Mouse (Mus musculus) stomach, embryonic 16.5 days (tissue): ENCODE results near the gene Tldc2. TPM values are rescaled to one million over a fixed set of nuclear protein-coding genes. Genes with fewer than 3 reads are reported as not detected.

Experiments used
- ATAC-seq: fragments of 200-750 bp; cut with Nextera tagmentation; 2 replicates; pipeline ENCODE4 v1.8.0; 2017; ENCODE audit warnings: moderate number of reproducible peaks, moderate TSS enrichment; ENCODE audit not compliant: insufficient read depth, low FRiP score
- H3K27ac ChIP-seq: fragments of 300-500 bp; sonication (generic); 2 replicates; pipeline ENCODE4 v1.5.1; 2014; ENCODE audit warnings: low read length
- H3K27me3 ChIP-seq: fragments of 300-500 bp; sonication (generic); 2 replicates; pipeline ENCODE4 v1.6.1; 2014; ENCODE audit warnings: low read length, control low read depth, mixed read lengths; ENCODE audit not compliant: control insufficient read depth, insufficient read depth
- H3K36me3 ChIP-seq: fragments of 300-500 bp; sonication (generic); 2 replicates; pipeline ENCODE4 v1.6.1; 2014; ENCODE audit warnings: low read length; ENCODE audit not compliant: control insufficient read depth, insufficient read depth
- H3K4me1 ChIP-seq: fragments of 300-500 bp; sonication (generic); 2 replicates; pipeline ENCODE4 v1.6.1; 2014; ENCODE audit warnings: low read length, control low read depth, mixed read lengths; ENCODE audit not compliant: control insufficient read depth, insufficient read depth
- H3K4me2 ChIP-seq: fragments of 300-500 bp; sonication (generic); 2 replicates; pipeline ENCODE4 v1.6.1; 2014; ENCODE audit warnings: low read depth, low read length, mixed read lengths
- H3K4me3 ChIP-seq: fragments of 300-500 bp; sonication (generic); replicated peaks from 2 replicates; pipeline ENCODE4 v1.5.1; 2014; ENCODE audit warnings: mild to moderate bottlenecking, low read length
- H3K9ac ChIP-seq: fragments of 300-500 bp; sonication (generic); 2 replicates; pipeline ENCODE4 v1.6.1; 2014; ENCODE audit warnings: low read length
- H3K9me3 ChIP-seq: fragments of 300-500 bp; sonication (generic); replicated peaks from 2 replicates; pipeline ENCODE4 v1.6.1; 2016; ENCODE audit warnings: low read length, control low read depth; ENCODE audit not compliant: control insufficient read depth
- WGBS: fragments of 180-500 bp; shearing (Covaris S2); extraction: QIAGEN DNeasy Blood & Tissue Kit; methylation state at CpG from one replicate; pipeline ENCODE4 v1.1.7; 2014; 5-methylcytosine and 5-hydroxymethylcytosine counted together
- polyA plus RNA-seq: library from polyadenylated mRNA; unstranded; fragments of >200 nt; fragmentation: Nextera tagmentation; extraction: Ambion mirVana; gene quantifications from 2 replicates; pipeline ENCODE4 v1.2.1, GENCODE M21; 2015

The Tldc2 gene
- polyA plus RNA-seq, 1 experiment from 2014 or later = not detected

- peaks cover 11% of the 10 kb centered on the region for H3K36me3 ChIP-seq
- no peak overlapping the region for H3K4me2 ChIP-seq
- 67% methylated on average over 12 of the region's 12 CpGs for WGBS
- H3K4me1 ChIP-seq = no peaks in the 10 kb centered on the region
- no peak for ATAC-seq
- no peaks in the 10 kb centered on the region for H3K27me3 ChIP-seq
- H3K27ac ChIP-seq = no peak overlapping the region
- no peaks in the 10 kb centered on the region for H3K9me3 ChIP-seq
- no peak overlapping the region for H3K4me3 ChIP-seq
- no peak overlapping the region for H3K9ac ChIP-seq
Measured at GRCm38 (mm10) chr2:157099532-157100318, 12.9 kb downstream of the Tldc2 start.

- Histone ChIP-seq H3K9ac (no peak overlapping the region), H3K27ac (no peak overlapping the region), H3K9me3 (no peaks in the 10 kb centered on the region), H3K36me3 (peaks cover 11% of the 10 kb centered on the region), H3K4me1 (no peaks in the 10 kb centered on the region), H3K4me2 (no peak overlapping the region), H3K4me3 (no peak overlapping the region), H3K27me3 (no peaks in the 10 kb centered on the region)
- ATAC-seq = no peak
- 82% methylated on average over 12 of the region's 12 CpGs for WGBS
Measured at GRCm38 (mm10) chr2:157100319-157100605, 13.4 kb downstream of the Tldc2 start.

GRCm38 (mm10) chr2:157101650-157102049 lies 14.8 kb downstream of the Tldc2 start:
- Histone ChIP-seq H3K9ac (no peak overlapping the region), H3K27ac (no peak overlapping the region), H3K9me3 (no peaks in the 10 kb centered on the region), H3K36me3 (peaks cover 11% of the 10 kb centered on the region; the same call in 1 of the 2 replicates), H3K4me3 (no peak overlapping the region), H3K27me3 (no peaks in the 10 kb centered on the region), H3K4me1 (no peaks in the 10 kb centered on the region), H3K4me2 (no peak overlapping the region)
- no peak for ATAC-seq
- 95% methylated on average over 9 of the region's 9 CpGs for WGBS

- H3K9ac ChIP-seq = no peak overlapping the region
- H3K36me3 ChIP-seq = peaks cover 11% of the 10 kb centered on the region; the same call in 1 of the 2 replicates
- whole genome bisulfite sequencing = 66% methylated on average over 2 of the region's 2 CpGs
- no peak for ATAC-seq
- no peak overlapping the region for H3K27ac ChIP-seq
- no peaks in the 10 kb centered on the region for H3K27me3 ChIP-seq
- H3K9me3 ChIP-seq = no peaks in the 10 kb centered on the region
- H3K4me3 ChIP-seq = no peak overlapping the region
- no peaks in the 10 kb centered on the region for H3K4me1 ChIP-seq
- H3K4me2 ChIP-seq = no peak overlapping the region
Measured at GRCm38 (mm10) chr2:157102256-157102655, 15.4 kb downstream of the Tldc2 start.

GRCm38 (mm10) chr2:157104454-157104853 lies 17.6 kb downstream of the Tldc2 start:
- WGBS = 86% methylated on average over 8 of the region's 8 CpGs
- Histone ChIP-seq H3K36me3 (peaks cover 11% of the 10 kb centered on the region; the same call in 1 of the 2 replicates), H3K4me1 (no peaks in the 10 kb centered on the region), H3K27ac (no peak overlapping the region), H3K4me2 (no peak overlapping the region), H3K4me3 (no peak overlapping the region), H3K9ac (no peak overlapping the region), H3K27me3 (no peaks in the 10 kb centered on the region), H3K9me3 (no peaks in the 10 kb centered on the region)
- ATAC-seq = no peak

DNA sequence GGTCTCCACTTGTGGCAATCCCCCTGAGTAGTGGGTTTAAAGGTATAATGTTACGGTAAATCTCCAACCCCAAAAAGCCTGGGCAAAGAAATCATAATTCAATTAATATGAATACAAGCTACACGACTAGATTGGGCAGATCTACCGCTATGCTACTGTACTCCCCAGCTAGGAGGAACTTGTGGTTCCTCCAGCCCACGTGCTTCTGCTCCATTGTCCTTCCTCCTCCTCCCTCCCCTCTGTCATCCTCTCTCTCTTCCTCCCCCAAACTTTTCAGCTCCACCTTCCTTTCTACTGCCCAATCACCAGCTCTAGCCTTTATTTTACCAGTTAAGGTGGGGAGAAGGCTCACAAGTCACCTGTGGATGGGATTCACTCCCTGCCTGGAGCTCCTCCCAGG lies 21.4 kb downstream of the Tldc2 start:
- Histone ChIP-seq H3K9ac (no peak overlapping the region), H3K27me3 (no peaks in the 10 kb centered on the region), H3K9me3 (no peaks in the 10 kb centered on the region), H3K4me2 (no peak overlapping the region), H3K27ac (no peak overlapping the region), H3K4me1 (no peaks in the 10 kb centered on the region), H3K4me3 (no peak overlapping the region), H3K36me3 (0 out of 2 replicates have a peak, but pooled peaks cover 5% of the 10 kb centered on the region)
- 81% methylated on average over 4 of the region's 4 CpGs for WGBS
- no peak for ATAC-seq

DNA sequence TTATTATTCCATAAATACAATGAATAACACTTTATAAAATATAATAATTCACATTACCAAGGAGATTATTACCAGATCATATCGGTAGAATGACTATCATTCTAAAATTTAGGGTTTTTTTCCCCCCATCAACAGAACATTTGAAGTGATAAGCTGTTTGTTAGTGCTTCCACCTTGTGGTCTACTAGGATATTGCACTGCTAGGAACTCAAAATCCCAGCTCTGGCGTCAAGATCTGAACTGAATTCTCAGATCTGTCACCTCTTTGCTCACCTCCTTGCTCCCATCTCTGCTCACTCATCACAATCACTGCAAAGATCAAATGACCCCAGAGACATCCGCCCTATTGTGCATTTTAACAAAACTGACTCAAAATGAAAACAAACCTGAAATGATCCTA lies 30.1 kb downstream of the Tldc2 start:
- WGBS = 23% methylated on average over 3 of the region's 3 CpGs
- Histone ChIP-seq H3K9me3 (no peaks in the 10 kb centered on the region), H3K4me1 (no peaks in the 10 kb centered on the region), H3K4me2 (no peak overlapping the region), H3K36me3 (no peaks in the 10 kb centered on the region), H3K4me3 (no peak overlapping the region), H3K27ac (no peak overlapping the region), H3K9ac (no peak overlapping the region), H3K27me3 (no peaks in the 10 kb centered on the region)
- no peak for ATAC-seq

- Histone ChIP-seq H3K36me3 (no peaks in the 10 kb centered on the region), H3K27me3 (no peaks in the 10 kb centered on the region), H3K9ac (no peak overlapping the region), H3K9me3 (no peaks in the 10 kb centered on the region), H3K27ac (no peak overlapping the region), H3K4me1 (no peaks in the 10 kb centered on the region), H3K4me3 (no peak overlapping the region), H3K4me2 (no peak overlapping the region)
- WGBS = 45% methylated on average over 4 of the region's 4 CpGs
- peak; percentile 72 for ATAC-seq
Measured at GRCm38 (mm10) chr2:157118556-157118955, 31.7 kb downstream of the Tldc2 start.

GRCm38 (mm10) chr2:157119075-157119474 lies 32.2 kb downstream of the Tldc2 start:
- no peak overlapping the region for H3K9ac ChIP-seq
- H3K27me3 ChIP-seq = no peaks in the 10 kb centered on the region
- H3K27ac ChIP-seq = no peak overlapping the region
- ATAC-seq = no peak
- no peak overlapping the region for H3K4me3 ChIP-seq
- no peaks in the 10 kb centered on the region for H3K36me3 ChIP-seq
- H3K4me1 ChIP-seq = no peaks in the 10 kb centered on the region
- 41% methylated on average over 3 of the region's 3 CpGs for WGBS
- H3K9me3 ChIP-seq = no peaks in the 10 kb centered on the region
- H3K4me2 ChIP-seq = no peak overlapping the region
